Mouse (Mus musculus): Measurements from ENCODE around the gene Slc22a14.

DNA sequence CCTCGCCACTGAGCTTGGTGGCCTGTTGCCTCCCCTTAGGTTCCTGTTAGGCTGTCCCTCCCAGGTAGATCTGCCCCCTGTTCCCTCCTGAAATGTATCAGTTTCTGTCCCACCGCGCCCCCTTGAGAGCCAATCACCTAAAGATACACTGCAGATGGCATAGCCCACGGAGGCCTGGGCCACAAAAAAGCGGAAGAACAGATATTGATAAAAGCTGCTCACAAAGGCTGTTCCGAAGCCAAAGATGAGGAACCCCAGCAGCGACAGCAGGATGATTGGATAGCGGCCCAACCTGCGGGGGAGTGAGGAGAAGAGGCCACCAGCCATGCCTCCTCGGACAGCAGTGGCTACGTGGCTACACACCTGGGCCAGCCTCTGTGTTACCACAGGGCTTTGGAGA lies 186.1 kb downstream of the Slc22a14 start:
- TF ChIP-seq CTCF (IDR thresholded peaks at IDR 0.05; ENCODE audit: low read depth, low read length) = no peak
- TF ChIP-seq POLR2A (IDR thresholded peaks at IDR 0.05; ENCODE audit: borderline replicate concordance, low read depth, low read length) = no peak

Measured in bone marrow macrophage, adult 2 months (primary cell).